Mouse (Mus musculus): Measurements from ENCODE around the gene Kyat3. TPM values are rescaled to one million over a fixed set of nuclear protein-coding genes. Genes with fewer than 3 reads are reported as not detected.

Kyat3 gene
- polyA plus RNA-seq, 1 experiment, result not detected

DNA sequence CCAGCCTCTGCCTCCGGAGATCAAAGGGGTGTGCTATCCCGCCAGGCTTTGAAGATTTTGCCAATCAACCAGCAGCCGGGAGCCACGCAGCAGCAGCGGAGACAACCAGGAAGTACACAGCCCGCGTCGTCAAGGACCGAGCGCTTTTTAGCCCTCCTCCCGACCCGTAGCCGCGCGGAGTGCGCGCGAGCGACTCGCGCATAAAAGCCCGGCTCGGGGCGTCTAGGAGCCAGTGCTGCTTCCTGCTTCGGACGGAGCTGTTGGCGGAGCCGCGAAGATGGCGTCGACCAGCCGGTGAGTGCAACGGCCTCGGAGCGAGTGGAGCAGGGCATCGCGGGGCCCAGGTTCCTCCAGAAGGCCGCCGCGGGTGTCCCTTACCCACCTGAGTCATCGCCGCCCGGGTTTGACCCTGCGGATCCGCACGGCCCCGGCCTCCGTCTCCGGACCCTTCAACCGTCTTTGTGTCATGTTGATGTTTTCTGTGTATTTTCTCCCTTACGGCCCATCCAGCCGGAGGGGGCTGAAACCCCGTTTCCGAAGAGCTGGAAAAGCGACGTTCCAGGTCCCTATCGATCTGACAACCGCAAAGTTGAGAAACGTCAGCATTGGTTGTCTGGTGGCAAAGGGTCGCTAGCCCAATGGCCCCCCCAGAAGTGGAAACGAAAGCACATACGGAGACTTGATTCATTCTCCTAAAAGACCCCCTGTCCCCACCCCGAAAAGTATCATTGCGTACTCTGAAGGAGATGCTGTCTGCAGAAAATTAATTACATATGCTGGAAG, 64.3 kb downstream of the Kyat3 start, which contains the start of gene Gtf2b:
Gene Gtf2b (plus strand): TSS at position 51 of the 783 bp plus-strand sequence.
- Histone ChIP-seq H3K4me1 (ENCODE audit: control insufficient read depth) (peaks cover 39% of the 10 kb centered on the region), H3K4me3 (replicated peaks) (peak within 1 kb of the TSS; percentile 97), H3K9me3 (ENCODE audit: control insufficient read depth, low read length) (no peaks in the 10 kb centered on the region), H3K36me3 (ENCODE audit: control insufficient read depth) (peaks cover 2% of the 10 kb centered on the region; the same call in 1 of the 2 replicates), H3K27me3 (ENCODE audit: control insufficient read depth) (no peaks in the 10 kb centered on the region)
- TF ChIP-seq TAL1 (IDR thresholded peaks at IDR 0.05; ENCODE audit: low read length) (no peak), GATA1 (IDR thresholded peaks at IDR 0.05; ENCODE audit: low read length) (no peak)

DNA sequence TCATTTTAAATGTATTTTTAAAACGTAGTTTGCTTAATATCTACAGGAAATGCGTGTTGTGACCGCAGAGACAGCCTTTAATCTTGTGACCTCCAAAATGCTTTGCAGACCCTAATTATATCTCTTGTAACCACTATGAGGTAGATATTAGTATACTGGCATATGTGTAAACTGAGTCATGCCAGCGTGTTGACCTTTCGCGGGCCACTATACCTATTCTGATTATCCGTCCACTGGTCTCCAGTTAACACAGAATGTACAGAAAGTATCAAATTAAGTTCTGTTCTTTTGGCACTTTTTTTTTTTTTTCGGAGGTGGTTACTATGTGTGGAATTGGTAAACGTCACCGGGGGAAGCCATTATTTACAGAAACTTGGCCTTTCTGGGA, 64.9 kb downstream of the Kyat3 start:
- Histone ChIP-seq H3K4me3 (replicated peaks) (peak overlapping the region; percentile 97), H3K9me3 (ENCODE audit: control insufficient read depth, low read length) (no peaks in the 10 kb centered on the region), H3K27me3 (ENCODE audit: control insufficient read depth) (no peaks in the 10 kb centered on the region), H3K36me3 (ENCODE audit: control insufficient read depth) (peaks cover 2% of the 10 kb centered on the region), H3K4me1 (ENCODE audit: control insufficient read depth) (peaks cover 41% of the 10 kb centered on the region)
- TF ChIP-seq TAL1 (IDR thresholded peaks at IDR 0.05; ENCODE audit: low read length) (no peak), GATA1 (IDR thresholded peaks at IDR 0.05; ENCODE audit: low read length) (no peak)

DNA sequence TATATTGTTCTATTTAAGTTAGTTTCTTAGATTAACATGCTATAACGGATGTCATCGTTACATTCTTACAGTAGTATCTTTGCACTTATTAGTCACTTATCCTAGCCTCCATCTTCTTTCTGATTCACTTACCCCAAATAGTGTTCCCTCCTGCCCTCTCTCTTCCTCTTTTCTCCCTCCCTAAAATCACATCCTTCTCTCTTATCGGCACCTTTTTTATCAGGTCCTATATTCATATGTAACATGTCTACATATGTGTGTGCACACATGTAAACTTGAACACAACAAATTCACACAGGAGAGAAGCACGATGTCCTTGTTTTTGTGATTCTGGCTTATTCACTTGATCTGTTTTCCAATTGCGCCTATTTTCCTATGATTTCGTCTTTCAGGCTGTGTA, 67.6 kb downstream of the Kyat3 start:
- Histone ChIP-seq H3K36me3 (ENCODE audit: control insufficient read depth) (peaks cover 27% of the 10 kb centered on the region), H3K4me1 (ENCODE audit: control insufficient read depth) (peaks cover 44% of the 10 kb centered on the region), H3K4me3 (replicated peaks) (no peak overlapping the region), H3K27me3 (ENCODE audit: control insufficient read depth) (no peaks in the 10 kb centered on the region), H3K9me3 (ENCODE audit: control insufficient read depth, low read length) (no peaks in the 10 kb centered on the region)
- TF ChIP-seq GATA1 (IDR thresholded peaks at IDR 0.05; ENCODE audit: low read length) (no peak), TAL1 (IDR thresholded peaks at IDR 0.05; ENCODE audit: low read length) (no peak)

DNA sequence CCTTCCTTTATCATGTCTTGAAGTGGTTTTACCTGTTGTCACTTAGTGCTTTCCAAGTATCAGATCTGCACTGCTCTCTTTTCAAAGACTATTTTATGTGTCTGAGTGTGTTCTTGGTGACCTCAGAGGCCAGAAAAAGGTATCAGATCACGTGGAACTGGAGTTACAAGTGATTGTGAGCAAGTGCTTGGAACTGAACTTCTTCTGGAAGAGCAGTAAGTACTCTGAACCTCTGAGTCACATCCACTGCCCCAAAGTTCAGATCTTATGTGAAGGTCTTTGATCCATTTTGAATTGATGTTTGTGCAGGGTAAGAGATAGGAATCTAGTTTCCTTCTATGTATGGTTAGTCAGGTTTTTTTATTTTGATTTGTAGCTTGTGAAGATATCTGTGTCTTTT, 69.7 kb downstream of the Kyat3 start:
- Histone ChIP-seq H3K36me3 (ENCODE audit: control insufficient read depth) (peaks cover 40% of the 10 kb centered on the region), H3K27me3 (ENCODE audit: control insufficient read depth) (no peaks in the 10 kb centered on the region), H3K4me3 (replicated peaks) (no peak overlapping the region), H3K4me1 (ENCODE audit: control insufficient read depth) (peaks cover 41% of the 10 kb centered on the region), H3K9me3 (ENCODE audit: control insufficient read depth, low read length) (no peaks in the 10 kb centered on the region)
- TF ChIP-seq GATA1 (IDR thresholded peaks at IDR 0.05; ENCODE audit: low read length) (no peak), TAL1 (IDR thresholded peaks at IDR 0.05; ENCODE audit: low read length) (no peak)

DNA sequence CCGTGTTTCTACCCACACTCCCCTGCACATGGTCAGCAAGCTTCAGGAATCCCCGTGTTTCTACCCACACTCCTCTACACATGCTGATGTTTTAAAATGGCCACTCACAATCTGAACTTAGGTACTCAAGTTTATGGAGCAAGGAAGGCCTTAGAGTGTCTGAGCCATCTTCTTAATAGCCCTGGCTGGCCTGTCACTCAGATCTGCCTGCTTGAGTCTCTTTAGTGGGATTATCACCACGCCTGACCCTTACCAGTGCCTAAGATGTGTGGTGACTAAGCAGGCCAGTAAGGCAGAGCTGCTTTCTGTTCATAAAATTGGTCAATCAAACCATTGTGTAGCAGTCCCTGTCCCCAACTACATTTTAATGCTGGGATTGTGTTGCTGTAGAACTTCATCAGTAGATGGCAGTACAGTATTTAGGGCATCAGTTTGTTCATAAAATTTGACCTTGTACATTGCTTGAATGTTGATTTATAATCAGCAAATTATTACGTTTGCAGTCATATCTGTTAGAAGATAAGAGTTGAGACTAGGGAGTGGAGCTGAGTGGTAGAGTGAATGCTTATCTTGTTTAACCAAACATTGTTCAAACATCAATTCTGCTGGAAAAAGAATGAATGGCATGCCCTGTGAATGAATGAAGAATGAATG, 72.8 kb downstream of the Kyat3 start:
- no peaks in the 10 kb centered on the region for H3K9me3 ChIP-seq (ENCODE audit: control insufficient read depth, low read length)
- H3K36me3 ChIP-seq (ENCODE audit: control insufficient read depth), result peaks cover 61% of the 10 kb centered on the region
- no peak for TF ChIP-seq TAL1 (IDR thresholded peaks at IDR 0.05; ENCODE audit: low read length)
- TF ChIP-seq GATA1 (IDR thresholded peaks at IDR 0.05; ENCODE audit: low read length), result no peak
- H3K27me3 ChIP-seq (ENCODE audit: control insufficient read depth), result no peaks in the 10 kb centered on the region
- peaks cover 22% of the 10 kb centered on the region for H3K4me1 ChIP-seq (ENCODE audit: control insufficient read depth)
- no peak overlapping the region for H3K4me3 ChIP-seq (replicated peaks)

DNA sequence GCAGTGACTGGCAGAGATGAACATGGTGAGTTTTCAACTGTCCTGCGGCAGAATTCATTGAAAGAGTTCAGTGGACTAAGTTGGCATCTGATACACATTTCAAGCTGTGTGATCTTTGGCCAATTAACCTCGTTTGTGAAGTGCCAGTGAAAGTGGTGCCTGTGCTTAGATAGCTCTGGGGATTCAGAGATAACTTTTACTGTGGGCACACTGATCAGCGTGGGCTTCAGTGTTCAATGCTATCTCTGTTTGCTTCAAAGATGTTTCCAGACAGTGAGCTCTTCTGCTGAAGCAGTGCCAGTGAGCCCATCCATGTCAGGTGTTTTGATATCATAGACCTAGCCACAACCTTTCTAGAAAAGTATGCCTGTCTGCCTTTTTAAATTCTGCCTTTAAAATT, 76.4 kb downstream of the Kyat3 start:
- peaks cover 80% of the 10 kb centered on the region for H3K36me3 ChIP-seq (ENCODE audit: control insufficient read depth)

DNA sequence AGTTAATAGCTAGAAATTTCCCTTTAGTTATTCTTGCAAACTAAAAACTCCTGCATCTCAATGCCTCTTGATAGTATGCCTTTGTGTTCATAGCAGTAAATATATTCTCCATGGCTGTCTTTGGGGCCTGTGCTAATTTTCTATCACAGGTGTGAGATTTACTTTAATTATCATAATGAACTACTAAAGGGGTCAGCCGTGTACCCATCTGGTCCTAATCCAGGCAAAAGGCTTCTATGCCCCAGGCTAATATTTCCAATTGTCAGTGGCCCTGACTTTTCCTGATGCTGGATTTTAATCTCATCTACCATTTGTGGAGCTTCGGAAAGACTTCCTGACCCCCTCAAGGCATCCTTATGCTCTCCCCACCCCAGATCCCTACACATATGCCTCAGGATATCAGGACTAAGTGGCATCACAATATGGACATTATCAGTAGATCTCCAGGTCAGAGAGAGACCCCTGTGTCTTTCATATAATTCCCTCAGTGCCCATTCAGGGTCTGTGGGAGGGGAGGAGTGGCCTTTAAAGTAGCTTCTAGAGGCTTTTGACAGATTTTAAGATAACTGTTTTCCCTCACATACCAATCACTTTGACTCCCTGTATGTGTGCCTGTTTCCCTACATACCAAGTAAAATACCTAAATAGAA, 85.7 kb downstream of the Kyat3 start:
- H3K4me1 ChIP-seq (ENCODE audit: control insufficient read depth), result no peaks in the 10 kb centered on the region
- H3K9me3 ChIP-seq (ENCODE audit: control insufficient read depth, low read length), result no peaks in the 10 kb centered on the region
- peaks cover 98% of the 10 kb centered on the region for H3K36me3 ChIP-seq (ENCODE audit: control insufficient read depth)
- TF ChIP-seq GATA1 (IDR thresholded peaks at IDR 0.05; ENCODE audit: low read length) (no peak), TAL1 (IDR thresholded peaks at IDR 0.05; ENCODE audit: low read length) (no peak)
- no peaks in the 10 kb centered on the region for H3K27me3 ChIP-seq (ENCODE audit: control insufficient read depth)
- no peak overlapping the region for H3K4me3 ChIP-seq (replicated peaks)

More for the DNA sequence above, 76.4 kb downstream of the Kyat3 start:
- Histone ChIP-seq H3K9me3 (ENCODE audit: control insufficient read depth, low read length) (no peaks in the 10 kb centered on the region), H3K4me1 (ENCODE audit: control insufficient read depth) (peaks cover 12% of the 10 kb centered on the region), H3K4me3 (replicated peaks) (no peak overlapping the region), H3K27me3 (ENCODE audit: control insufficient read depth) (no peaks in the 10 kb centered on the region)
- no peak for TF ChIP-seq GATA1 (IDR thresholded peaks at IDR 0.05; ENCODE audit: low read length)
- no peak for TF ChIP-seq TAL1 (IDR thresholded peaks at IDR 0.05; ENCODE audit: low read length)

DNA sequence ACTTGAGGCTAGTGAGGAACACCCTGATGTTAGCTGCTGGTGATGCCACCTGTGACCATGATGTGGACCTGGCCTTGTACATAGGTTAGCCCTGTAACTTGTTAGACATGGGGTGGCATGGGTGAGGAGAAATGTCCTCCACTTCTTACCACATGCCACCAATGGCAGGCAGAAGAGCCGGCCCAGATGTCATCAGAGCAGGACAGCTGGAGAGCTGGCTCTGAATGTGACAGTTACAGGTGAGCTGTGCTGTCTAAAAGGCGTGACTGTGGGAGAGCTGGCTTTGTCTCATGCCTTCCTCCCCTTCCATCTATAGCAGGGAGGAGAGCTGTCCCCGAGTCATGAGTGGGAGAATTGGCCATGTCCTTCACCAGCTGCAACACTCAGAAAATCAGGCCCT, 94.7 kb downstream of the Kyat3 start:
- Histone ChIP-seq H3K4me1 (ENCODE audit: control insufficient read depth) (no peaks in the 10 kb centered on the region), H3K9me3 (ENCODE audit: control insufficient read depth, low read length) (no peaks in the 10 kb centered on the region), H3K27me3 (ENCODE audit: control insufficient read depth) (no peaks in the 10 kb centered on the region), H3K36me3 (ENCODE audit: control insufficient read depth) (peaks cover 96% of the 10 kb centered on the region), H3K4me3 (replicated peaks) (no peak overlapping the region)
- TF ChIP-seq GATA1 (IDR thresholded peaks at IDR 0.05; ENCODE audit: low read length) (no peak), TAL1 (IDR thresholded peaks at IDR 0.05; ENCODE audit: low read length) (no peak)

Other genes with a start within 250 kb of the Kyat3 start
- gene Gbp5, start 207.1 kb upstream of the Kyat3 start, polyA plus RNA-seq (2012), result not detected in 2 replicates
- gene Gbp7, start 170.7 kb upstream of the Kyat3 start, polyA plus RNA-seq (2012), result 0.04 TPM in 2 replicates
- gene Gbp3, start 141.0 kb upstream of the Kyat3 start, polyA plus RNA-seq (2012), result not detected in 2 replicates
- not detected in 2 replicates for gene Gbp2b, start 106.2 kb upstream of the Kyat3 start, polyA plus RNA-seq (2012)
- not detected in 2 replicates for gene Gbp2, start 80.4 kb upstream of the Kyat3 start, polyA plus RNA-seq (2012)
- 0.28 and 0.42 TPM in 2 replicates for gene Gtf2b, start 64.0 kb downstream of the Kyat3 start, polyA plus RNA-seq (2012)
- 5.1 and 5.3 TPM in 2 replicates for gene Pkn2, start 181.0 kb downstream of the Kyat3 start, polyA plus RNA-seq (2012)

All from erythroblast, embryonic 14.5 days (primary cell).